Mouse (Mus musculus) gastrocnemius, adult 2 months (tissue): ENCODE results near the gene Slc27a5. TPM values are rescaled to one million over a fixed set of nuclear protein-coding genes. Genes with fewer than 3 reads are reported as not detected.

Experiments used
- DNase-seq: peaks from one replicate; pipeline ENCODE4 v3.0.0; 2022
- H3K27ac ChIP-seq: fragments of 200-600 bp; 2 replicates; pipeline ENCODE4 v1.8.1; 2022; ENCODE audit warnings: mild to moderate bottlenecking
- H3K4me3 ChIP-seq: fragments of 200-600 bp; 2 replicates; pipeline ENCODE4 v1.8.1; 2022; ENCODE audit warnings: mild to moderate bottlenecking, moderate library complexity
- CTCF ChIP-seq: fragments of 200-600 bp; IDR thresholded peaks from 2 replicates; pipeline ENCODE4 v1.8.1; 2022; ENCODE audit warnings: antibody characterized with exemption, mild to moderate bottlenecking, moderate library complexity
- intact Hi-C: fragments of 180-260 bp; cut with DNase I; formaldehyde crosslinking; loops from one replicate; pipeline ENCODE4 v1.15.1; 2025
- total RNA-seq, 2 experiments: library from RNA; stranded (reverse); gene quantifications; 2 replicates each; pipeline ENCODE4 v1.2.3; 2021

The Slc27a5 gene
- total RNA-seq, 2 experiments from 2014 or later, result 0.42 TPM; not detected in 1

DNA sequence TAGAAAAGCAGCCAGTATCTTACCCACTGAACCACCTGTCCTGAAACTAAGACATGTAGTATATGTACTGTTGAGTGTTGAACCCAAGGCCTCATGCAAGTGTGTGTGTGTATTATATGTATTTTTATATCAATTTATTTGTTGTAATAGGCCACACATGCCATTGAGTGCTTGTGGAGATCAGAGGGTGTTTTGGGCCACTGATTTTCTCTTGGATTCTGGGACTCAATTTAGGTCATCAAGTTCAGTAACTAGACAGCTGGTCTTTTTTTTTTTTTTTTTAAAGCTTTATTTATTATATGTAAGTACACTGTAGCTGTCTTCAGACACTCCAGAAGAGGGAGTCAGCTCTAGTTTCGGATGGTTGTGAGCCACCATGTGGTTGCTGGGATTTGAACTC, 17.2 kb upstream of the Slc27a5 start:
- no peak overlapping the region for H3K4me3 ChIP-seq
- H3K27ac ChIP-seq, result no peak overlapping the region
- intact Hi-C loops, result no loop called here
- DNase-seq, result no peak
- no peak for TF ChIP-seq CTCF

DNA sequence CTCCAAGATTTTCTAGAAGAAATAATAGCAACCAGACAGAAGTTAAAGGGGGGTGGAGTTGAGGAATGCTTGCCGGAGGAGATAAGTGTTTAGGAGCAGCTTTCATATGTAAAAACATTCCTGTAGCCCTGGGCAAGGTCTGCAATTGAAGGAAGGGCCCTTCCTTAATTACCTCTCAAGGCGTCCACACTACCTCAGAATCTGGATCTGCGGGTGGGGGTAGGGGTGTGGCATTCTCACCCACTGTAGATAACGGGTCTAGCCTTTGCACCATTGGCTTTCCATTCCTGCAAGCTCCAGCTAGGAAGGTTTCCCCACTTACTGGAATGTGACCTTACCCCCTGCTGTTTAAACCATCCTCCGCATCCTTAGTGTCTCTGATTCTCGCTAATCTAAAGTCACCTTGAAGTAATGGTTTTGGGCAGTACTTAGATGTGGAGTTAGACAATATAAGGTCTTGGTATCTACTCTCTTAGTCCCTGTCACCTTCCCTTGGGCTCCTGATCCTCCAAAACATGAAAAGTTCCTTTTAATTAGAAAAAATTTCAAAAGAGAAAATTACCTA, 16.4 kb upstream of the Slc27a5 start:
- intact Hi-C loops, result no loop called here
- Histone ChIP-seq H3K27ac (no peak overlapping the region), H3K4me3 (no peak overlapping the region)
- no peak for TF ChIP-seq CTCF
- no peak for DNase-seq

DNA sequence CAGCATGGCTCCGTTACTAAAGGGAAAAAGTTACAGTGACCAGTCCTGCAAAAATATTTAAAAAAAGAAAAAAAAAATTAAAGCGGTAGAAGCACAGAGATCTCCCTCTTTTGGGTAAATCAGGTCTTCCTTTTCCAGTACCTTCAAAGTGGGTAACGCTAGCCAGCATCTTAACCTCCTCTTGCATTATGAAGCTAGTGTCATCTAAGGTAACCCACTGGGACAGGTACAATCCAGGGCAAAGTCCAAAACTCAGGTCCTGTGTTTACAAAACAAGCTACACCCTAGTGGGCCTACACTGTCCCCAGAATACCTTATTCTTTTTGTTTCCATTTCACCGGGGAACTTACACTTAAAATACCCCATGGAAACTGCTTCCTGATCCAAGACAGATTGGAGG, 15.7 kb upstream of the Slc27a5 start:
- Histone ChIP-seq H3K27ac (no peak overlapping the region), H3K4me3 (no peak overlapping the region)
- no peak for DNase-seq
- intact Hi-C loops, result no loop called here
- TF ChIP-seq CTCF, result no peak

DNA sequence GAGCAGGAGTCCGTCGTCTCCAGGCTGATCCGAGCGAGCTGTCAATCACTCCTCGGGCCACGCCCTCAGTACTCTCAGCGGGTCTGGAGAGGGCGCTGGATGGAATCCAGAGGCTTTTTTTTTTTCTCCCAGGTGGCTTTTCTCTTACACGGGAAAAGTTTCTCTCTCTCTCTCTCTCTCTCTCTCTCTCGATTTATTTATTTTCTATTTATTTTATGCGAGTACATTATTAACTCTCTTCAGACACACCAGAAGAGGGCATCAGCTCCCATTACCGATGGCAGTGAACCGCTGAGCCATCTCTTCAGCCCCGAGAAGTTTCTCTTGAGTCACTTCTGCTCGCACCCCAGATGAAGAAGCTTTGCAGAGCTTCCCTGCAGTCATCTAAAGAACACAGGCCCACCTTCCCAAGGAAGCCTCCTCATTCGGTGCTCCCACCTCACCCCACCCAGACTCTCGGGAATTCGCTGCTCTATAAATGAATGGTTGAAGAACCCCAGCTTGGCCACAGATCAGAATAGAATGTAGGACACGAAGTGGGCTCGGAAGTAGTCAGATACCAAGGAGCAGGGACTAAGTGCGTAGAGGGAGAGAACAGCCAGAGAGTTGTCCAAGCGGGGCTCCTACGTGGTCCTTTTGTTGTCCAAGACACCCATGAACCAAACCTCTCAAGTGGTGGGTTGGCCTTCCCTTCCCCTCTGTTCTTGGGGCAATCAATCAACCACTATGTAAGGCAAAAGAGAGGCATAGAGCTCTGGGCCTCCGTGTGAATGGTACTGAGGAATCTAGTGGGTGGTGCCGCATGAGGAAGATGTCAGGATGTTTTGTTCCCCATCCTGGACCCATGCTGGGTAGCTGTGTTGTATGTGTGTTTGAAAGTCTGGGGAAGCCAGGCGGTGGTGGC, 12.3 kb upstream of the Slc27a5 start, which contains the start of gene Zbtb45:
Gene Zbtb45 (minus strand): TSS at position 30 of the 904 bp plus-strand sequence.
- H3K4me3 ChIP-seq, result peak within 1 kb of the TSS; percentile 80
- DNase-seq, result no peak
- H3K27ac ChIP-seq, result peak within 1 kb of the TSS; percentile 97
- intact Hi-C loops, result no loop called here
- TF ChIP-seq CTCF, result no peak

DNA sequence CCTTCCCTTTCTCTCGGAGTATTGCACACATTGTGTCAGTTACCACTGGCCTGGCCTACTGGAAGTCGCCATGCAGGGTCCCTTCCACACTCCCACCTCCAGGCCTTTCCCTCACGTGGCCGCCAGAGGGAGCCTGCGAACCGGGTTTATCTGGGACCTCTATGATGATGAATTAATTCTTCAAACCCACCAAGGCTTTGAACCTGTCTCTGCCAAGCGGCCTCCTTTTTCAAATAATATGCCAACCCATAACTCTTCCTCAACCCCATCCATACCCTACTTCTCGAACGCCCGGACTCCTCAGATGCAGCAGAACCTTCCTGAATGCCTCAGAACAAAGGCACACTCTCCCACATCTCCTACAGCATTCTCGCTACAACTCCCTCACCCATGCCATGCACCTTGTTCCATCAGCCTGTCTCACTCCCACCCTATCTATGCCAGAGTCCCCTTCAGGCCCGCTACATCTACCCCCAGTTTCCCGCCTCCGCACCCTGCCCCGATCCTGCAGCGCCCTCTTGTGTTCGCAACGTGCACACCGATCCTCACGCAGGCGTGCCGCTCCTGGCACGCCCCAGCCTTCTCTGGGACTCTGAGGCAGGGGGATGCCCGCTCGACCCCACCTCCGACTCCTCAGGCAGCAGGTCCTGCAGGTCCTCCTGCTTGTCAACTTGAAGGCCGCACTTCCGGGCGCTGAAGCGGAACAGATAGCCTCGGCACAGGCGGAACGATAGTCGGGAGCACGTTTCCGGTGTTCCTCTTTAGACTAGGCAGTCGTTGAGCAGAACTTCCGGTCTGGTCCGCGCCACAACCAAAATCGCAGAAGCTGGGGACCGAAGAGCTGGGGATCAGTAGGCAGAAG, 11.4 kb upstream of the Slc27a5 start:
- Histone ChIP-seq H3K4me3 (peak overlapping the region; percentile 80), H3K27ac (peak overlapping the region; percentile 97)
- DNase-seq, result peak; percentile 93
- intact Hi-C loops, result loop anchor here (1.0 kb wide), 2 partner anchors 37 to 99 kb away; no protein-coding TSS in a partner anchor
- TF ChIP-seq CTCF, result peak; percentile 74

DNA sequence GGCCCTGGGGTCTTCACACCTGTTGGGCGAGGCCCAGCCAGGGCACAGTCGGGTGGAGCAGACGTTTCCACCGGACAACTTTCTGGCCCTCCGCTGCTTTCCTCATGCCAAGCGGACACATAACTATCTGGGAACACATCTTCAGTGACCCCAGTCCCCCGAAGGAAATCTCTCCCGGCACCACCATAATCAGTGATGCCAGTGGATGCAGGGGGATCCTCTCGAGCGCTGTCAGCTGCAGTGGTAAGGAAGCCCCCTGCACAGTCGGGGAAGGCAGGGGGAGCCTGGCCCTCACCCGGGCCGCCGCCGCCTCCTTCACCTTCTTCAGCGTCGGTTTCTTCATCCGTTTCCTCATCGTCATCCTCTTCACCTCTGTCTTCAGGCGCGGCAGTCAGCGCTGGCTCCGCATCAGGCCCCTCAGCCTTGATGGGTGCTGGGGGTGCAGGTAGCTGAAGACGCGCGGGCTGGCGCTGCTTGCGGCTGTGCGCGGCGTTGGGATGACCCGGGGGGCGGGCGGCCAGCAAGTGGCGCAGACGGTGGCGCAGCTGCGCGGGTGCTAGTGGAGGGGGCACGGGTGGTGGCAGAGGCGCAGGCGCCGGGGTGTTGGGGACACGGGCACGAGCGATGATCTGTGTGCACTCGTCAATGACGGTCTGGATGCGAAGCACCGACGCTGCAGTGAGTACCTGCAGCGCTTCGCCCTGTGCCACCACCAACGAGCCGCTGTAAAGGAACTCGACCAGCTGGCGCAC, 9.5 kb upstream of the Slc27a5 start:
- intact Hi-C loops, result no loop called here
- DNase-seq, result peak; percentile 20

DNA sequence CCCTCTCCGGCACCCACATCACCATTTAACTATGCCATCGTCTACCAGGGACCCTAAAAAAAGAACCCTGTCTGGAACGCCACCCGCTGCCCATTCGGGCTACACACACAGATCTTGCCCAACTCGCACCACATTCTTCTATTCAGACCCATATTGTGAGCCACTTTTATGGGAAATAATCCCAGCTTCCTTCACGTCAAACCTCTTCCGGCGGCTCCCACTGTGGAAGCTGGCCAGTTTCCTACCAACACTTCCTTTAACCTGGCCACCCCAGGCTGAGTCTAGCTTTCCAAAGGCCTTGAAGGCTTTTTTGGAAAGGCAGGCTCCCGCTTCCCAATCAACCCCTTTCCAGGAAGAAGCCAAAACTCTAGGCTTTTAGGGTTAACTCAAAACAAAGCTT, 8.5 kb upstream of the Slc27a5 start:
- H3K27ac ChIP-seq, result peak overlapping the region; percentile 63
- peak overlapping the region; percentile 36 for H3K4me3 ChIP-seq
- intact Hi-C loops, result no loop called here
- TF ChIP-seq CTCF, result no peak
- no peak for DNase-seq

More for the DNA sequence above, 9.5 kb upstream of the Slc27a5 start:
- peak overlapping the region; percentile 63 for H3K27ac ChIP-seq
- TF ChIP-seq CTCF, result no peak
- H3K4me3 ChIP-seq, result peak overlapping the region; percentile 36

DNA sequence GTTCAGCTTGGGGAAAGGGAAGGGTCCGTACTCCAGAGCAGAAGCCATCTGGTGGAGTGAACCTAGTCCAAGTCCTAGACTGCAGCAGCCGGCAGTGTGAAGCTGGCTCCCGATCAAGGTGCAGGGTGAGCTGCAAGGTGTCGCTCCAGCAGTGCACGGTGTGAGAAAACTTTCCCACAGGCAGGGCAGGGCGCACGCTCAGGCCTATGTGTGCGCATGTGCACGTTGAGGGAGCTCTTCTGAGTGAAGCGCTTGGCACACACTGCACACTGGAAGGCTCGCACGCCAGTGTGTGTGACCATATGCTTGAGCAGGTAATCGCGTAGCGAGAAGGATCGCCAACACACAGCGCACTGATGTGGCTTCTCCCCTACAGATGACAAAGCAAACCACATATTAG, 8.0 kb upstream of the Slc27a5 start:
- peak overlapping the region; percentile 63 for H3K27ac ChIP-seq
- H3K4me3 ChIP-seq, result peak overlapping the region; percentile 36
- intact Hi-C loops, result no loop called here
- DNase-seq, result no peak
- no peak for TF ChIP-seq CTCF

DNA sequence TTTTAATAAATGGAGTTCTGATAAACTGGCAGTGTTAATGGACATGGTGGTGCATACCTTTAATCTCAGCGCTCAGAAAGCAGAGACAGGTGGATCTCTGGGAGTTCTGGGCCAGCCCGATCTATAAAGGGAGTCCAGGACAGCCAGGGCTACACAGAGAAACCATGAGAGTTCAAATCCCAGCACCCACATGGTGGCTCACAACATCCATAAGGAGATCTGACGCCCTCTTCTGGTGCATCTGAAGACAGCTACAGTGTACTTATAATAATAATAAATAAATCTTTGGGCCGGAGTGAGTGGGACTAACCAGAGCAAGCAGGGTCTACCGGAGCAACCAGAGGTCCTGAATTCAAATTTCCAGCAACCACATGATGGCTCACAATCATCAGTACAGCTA, 5.4 kb upstream of the Slc27a5 start:
- no peak for TF ChIP-seq CTCF
- intact Hi-C loops, result no loop called here
- no peak overlapping the region for H3K27ac ChIP-seq
- no peak overlapping the region for H3K4me3 ChIP-seq
- no peak for DNase-seq

DNA sequence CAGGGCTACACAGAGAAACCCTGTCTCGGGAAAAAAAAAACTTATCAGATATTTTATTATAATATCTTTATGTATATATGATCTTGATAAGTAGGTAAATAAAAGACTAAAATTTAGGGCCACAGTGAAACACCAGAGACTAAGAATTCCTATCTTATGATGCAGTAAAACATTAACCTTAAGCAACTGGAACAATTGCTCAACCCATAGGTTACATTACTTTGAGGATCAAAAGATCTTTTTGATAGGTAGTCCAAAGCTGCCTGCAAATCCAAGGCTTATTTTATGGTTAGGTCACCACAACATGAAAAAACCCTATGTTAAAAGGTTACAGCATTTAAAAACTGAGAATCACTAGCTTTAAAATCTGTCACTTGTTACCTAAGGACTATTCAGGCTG, 3.6 kb upstream of the Slc27a5 start:
- no peak for TF ChIP-seq CTCF
- H3K27ac ChIP-seq, result no peak overlapping the region
- DNase-seq, result no peak
- H3K4me3 ChIP-seq, result no peak overlapping the region
- intact Hi-C loops, result no loop called here

DNA sequence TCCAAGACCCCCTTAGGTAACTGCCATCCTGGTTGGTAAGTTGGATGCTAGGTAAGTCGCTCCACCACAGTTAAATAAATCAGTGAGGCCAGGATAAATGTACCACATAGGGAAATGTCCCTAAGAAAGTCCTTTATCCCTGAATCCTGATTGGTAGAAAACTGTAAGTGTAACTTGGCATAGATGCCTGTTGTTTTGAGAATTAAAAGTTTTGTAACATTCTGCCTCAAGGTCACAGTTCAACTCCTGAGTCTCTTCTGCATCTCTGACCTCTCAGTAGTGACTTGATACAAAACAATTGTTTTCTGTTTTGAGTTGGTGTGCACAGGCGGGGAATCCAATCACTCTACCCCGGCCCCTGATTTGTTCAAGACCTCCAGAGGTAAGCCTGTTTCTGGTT, 859 bp upstream of the Slc27a5 start, which contains the start of gene Trim28:
Gene Trim28 (plus strand): TSS at position 264 of the 400 bp plus-strand sequence.
- no peak for DNase-seq
- no peak for TF ChIP-seq CTCF
- Histone ChIP-seq H3K27ac (no peak within 1 kb of the TSS), H3K4me3 (no peak within 1 kb of the TSS)
- intact Hi-C loops, result no loop called here

DNA sequence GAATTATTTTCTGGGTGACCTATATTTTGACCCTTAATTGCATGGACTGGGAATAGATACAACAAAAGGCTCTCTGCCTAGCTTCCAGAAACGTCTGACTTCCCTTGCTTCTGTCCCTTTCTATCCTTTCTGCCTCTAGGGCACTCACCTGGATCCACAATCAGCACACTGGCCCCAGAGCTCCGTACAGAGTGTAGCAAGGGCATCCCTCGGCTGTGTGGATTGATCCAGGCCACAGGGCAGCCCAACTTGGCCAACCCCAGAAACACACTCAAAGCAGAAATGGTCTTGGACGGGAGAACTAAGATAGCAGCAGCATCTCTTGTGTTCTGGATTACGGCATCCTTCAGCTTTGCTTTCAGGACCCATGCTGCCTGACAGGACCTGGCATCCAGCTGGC, 762 bp downstream of the Slc27a5 start:
- no peak for TF ChIP-seq CTCF
- intact Hi-C loops, result no loop called here
- H3K27ac ChIP-seq, result no peak overlapping the region

More for the DNA sequence above, 762 bp downstream of the Slc27a5 start:
- no peak for DNase-seq
- no peak overlapping the region for H3K4me3 ChIP-seq
